Mouse (Mus musculus) C2C12 (cell line): ENCODE measurements at regions not wholly inside any gene's neighbourhood (a gene's known extent, or its start where the extent isn't known, plus 50 kb on each side); places are given as distances from the start of the nearest gene placed in this dataset.

Experiments used
- H3K27me3 ChIP-seq: one replicate; pipeline ENCODE4 v1.6.1; 2011; ENCODE audit not compliant: control insufficient read depth, insufficient read depth, insufficient read length
- H3K36me3 ChIP-seq: one replicate; pipeline ENCODE4 v1.6.1; 2011; ENCODE audit not compliant: control insufficient read depth, insufficient read depth
- H3K4me3 ChIP-seq: one replicate; pipeline ENCODE4 v1.5.1; 2011; ENCODE audit warnings: mild to moderate bottlenecking, control low read depth; ENCODE audit not compliant: poor library complexity, insufficient read depth, severe bottlenecking
- H3K79me2 ChIP-seq: one replicate; pipeline ENCODE4 v1.6.1; 2011; ENCODE audit not compliant: control insufficient read depth, insufficient read depth
- H3K79me3 ChIP-seq: one replicate; pipeline ENCODE4 v1.6.1; 2011; ENCODE audit warnings: low read depth, control low read depth
- H3ac ChIP-seq: one replicate; pipeline ENCODE3; 2011; ENCODE audit warnings: low read depth; ENCODE audit not compliant: control insufficient read depth, insufficient read length
- CEBPB ChIP-seq: IDR thresholded peaks from one replicate; pipeline ENCODE4 v1.6.1; 2011; ENCODE audit warnings: low read depth, mild to moderate bottlenecking, control low read depth, moderate library complexity
- CTCF ChIP-seq: IDR thresholded peaks from one replicate; pipeline ENCODE4 v1.5.1; 2011; ENCODE audit not compliant: control insufficient read depth, insufficient read depth, insufficient read length
- FOSL1 ChIP-seq: IDR thresholded peaks from one replicate; pipeline ENCODE4 v1.8.0; 2011; ENCODE audit warnings: mild to moderate bottlenecking, low read length; ENCODE audit not compliant: poor library complexity, insufficient read depth, severe bottlenecking
- MAX ChIP-seq: IDR thresholded peaks from one replicate; pipeline ENCODE4 v1.6.1; 2011; ENCODE audit warnings: mild to moderate bottlenecking, control low read depth
- MYOD1 ChIP-seq: IDR thresholded peaks from one replicate; pipeline ENCODE4 v1.6.1; 2011; ENCODE audit warnings: low read depth; ENCODE audit not compliant: control insufficient read depth, insufficient read length
- MYOG ChIP-seq: IDR thresholded peaks from one replicate; pipeline ENCODE4 v1.6.1; 2011; ENCODE audit not compliant: control insufficient read depth, insufficient read length; ENCODE audit errors: extremely low read depth
- USF1 ChIP-seq: IDR thresholded peaks from one replicate; pipeline ENCODE4 v1.6.1; 2011; ENCODE audit warnings: low read depth, mild to moderate bottlenecking, control low read depth, moderate library complexity

DNA sequence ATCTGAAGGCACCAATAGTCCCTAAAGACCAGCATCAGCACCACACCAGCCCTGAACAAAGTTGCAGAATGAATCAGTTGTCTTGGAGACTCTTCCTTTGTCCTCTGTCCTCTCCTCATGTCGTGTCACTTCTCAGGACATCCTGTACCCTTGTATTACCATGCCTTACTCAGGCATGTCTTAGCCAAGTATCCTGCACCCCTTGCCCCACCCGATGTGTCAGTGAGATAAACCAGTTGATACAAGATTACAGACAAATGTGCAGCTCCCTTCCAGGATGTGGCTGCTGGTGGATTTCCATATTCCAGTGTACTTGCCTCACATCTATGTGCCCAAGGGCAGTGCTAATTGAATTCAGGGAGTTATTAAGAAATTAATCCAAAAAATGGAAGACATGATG is 151.8 kb downstream of the Tbc1d30 start:
- TF ChIP-seq USF1 (no peak), MYOG (no peak), MAX (no peak), CTCF (no peak), MYOD1 (no peak), CEBPB (no peak), FOSL1 (no peak)
- H3K79me2 ChIP-seq, result no peaks in the 10 kb centered on the region
- H3K27me3 ChIP-seq, result peaks cover 11% of the 10 kb centered on the region
- no peaks in the 10 kb centered on the region for H3K79me3 ChIP-seq
- no peaks in the 10 kb centered on the region for H3K36me3 ChIP-seq
- H3K4me3 ChIP-seq, result no peak overlapping the region
- no peak overlapping the region for H3ac ChIP-seq

DNA sequence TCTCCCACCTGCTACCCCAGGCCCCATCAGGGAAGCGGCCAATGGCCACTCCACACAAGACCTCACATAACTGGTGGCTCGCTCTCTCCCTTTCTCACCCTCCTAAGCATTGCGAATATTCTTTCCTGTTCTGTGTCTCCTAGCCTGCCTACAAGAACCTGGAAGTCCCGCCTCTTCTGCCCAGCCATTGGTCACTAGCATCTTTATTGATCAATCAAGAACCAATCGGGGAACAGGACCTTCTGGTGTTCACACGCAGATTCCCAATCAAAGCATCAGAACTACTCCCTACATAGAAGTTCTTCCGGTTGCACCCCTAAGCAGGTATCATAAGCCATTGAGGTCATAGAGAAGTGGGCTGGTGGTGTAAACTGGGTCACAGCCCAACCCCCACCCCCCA is 148.5 kb downstream of the Tbc1d30 start:
- peaks cover 18% of the 10 kb centered on the region for H3K27me3 ChIP-seq
- no peaks in the 10 kb centered on the region for H3K36me3 ChIP-seq
- H3K4me3 ChIP-seq, result no peak overlapping the region
- no peak for TF ChIP-seq USF1
- no peaks in the 10 kb centered on the region for H3K79me3 ChIP-seq
- H3K79me2 ChIP-seq, result no peaks in the 10 kb centered on the region
- H3ac ChIP-seq, result no peak overlapping the region

DNA sequence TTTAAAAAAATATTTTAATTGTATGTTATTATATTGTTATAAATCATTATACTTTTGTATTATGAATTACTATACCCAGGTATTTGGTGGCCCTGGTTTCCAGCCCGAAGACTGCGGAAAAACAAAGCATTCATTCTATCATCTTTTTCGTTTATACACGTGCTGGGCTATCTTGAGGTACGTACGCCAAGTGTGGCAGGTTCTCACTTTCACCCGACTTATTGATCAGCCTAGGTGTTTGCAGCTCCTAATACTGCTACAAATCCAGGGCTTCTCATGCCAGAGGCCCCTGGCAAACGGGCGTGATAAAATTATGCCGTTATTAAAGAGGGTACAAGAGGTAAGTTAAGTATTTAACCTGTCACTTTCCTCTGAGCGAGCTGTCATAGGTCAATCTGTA is 145.5 kb downstream of the Tbc1d30 start:
- Histone ChIP-seq H3K79me3 (no peaks in the 10 kb centered on the region), H3K36me3 (no peaks in the 10 kb centered on the region), H3ac (no peak overlapping the region), H3K27me3 (peaks cover 13% of the 10 kb centered on the region), H3K4me3 (no peak overlapping the region), H3K79me2 (no peaks in the 10 kb centered on the region)
- TF ChIP-seq MYOD1 (no peak), FOSL1 (no peak), CEBPB (no peak), USF1 (no peak), CTCF (no peak), MYOG (no peak), MAX (no peak)

DNA sequence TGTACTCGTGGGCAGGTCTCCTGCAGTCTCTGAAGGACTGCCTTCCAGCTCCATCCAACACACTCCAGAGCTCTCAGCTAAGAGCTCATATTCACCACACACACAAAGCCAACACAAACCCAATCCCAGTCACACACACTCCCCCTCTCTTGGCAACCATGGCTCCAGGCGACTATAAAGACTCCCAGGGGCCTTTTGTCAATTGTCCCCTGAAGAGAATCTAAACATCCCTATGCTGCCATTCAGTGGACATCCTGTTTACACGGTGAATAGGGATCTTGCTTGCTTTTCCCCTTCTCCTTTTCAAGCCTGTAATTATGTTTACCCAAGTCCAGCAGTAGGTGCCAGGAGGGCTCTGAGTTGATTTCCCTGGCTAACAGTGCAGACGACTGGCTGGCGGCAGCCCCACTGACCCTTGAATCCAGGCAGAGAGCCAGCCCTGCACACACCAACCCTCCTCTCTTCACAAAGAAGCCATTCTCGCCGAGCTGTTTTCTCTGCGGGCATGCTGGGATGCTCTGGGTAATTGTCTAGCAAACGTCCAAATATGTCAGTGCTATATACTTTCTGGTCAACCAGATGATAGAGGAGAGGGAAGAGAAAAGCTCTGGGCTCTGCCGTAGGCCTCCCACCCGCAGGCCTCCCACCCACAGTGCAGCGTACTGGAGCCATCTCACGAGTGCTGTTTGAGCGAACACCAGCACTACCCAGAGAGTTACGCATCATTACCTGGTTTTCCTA is 144.9 kb downstream of the Tbc1d30 start:
- H3K27me3 ChIP-seq, result peaks cover 11% of the 10 kb centered on the region
- no peak overlapping the region for H3ac ChIP-seq
- no peak overlapping the region for H3K4me3 ChIP-seq
- TF ChIP-seq MAX, result no peak
- no peak for TF ChIP-seq MYOG
- TF ChIP-seq CTCF, result no peak
- TF ChIP-seq FOSL1, result no peak
- no peak for TF ChIP-seq MYOD1
- no peak for TF ChIP-seq USF1
- TF ChIP-seq CEBPB, result no peak
- no peaks in the 10 kb centered on the region for H3K79me2 ChIP-seq
- no peaks in the 10 kb centered on the region for H3K36me3 ChIP-seq
- H3K79me3 ChIP-seq, result no peaks in the 10 kb centered on the region

DNA sequence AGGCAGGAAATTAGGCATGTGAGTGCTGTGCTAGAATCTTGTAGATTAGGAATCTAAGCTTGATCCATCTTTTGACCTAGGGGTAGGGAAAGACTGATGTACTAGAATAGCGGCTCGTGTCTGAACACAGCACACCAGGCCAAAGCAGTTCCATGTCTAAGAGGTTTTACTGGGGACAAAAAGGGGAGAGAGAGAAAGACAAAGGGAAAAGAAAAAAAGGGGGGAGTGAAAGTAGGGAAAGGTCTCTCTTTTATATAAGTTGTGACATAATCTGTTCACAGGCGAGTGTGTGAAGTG is 144.4 kb downstream of the Tbc1d30 start:
- no peak overlapping the region for H3ac ChIP-seq
- no peaks in the 10 kb centered on the region for H3K79me3 ChIP-seq
- no peak for TF ChIP-seq MYOG
- TF ChIP-seq MYOD1, result no peak
- no peak for TF ChIP-seq FOSL1
- TF ChIP-seq USF1, result no peak
- no peak for TF ChIP-seq CTCF
- no peak for TF ChIP-seq CEBPB
- TF ChIP-seq MAX, result no peak
- no peak overlapping the region for H3K4me3 ChIP-seq
- no peaks in the 10 kb centered on the region for H3K79me2 ChIP-seq
- H3K27me3 ChIP-seq, result peaks cover 11% of the 10 kb centered on the region
- no peaks in the 10 kb centered on the region for H3K36me3 ChIP-seq
